Mouse (Mus musculus): Measurements from ENCODE around the gene Ptprg. TPM values are rescaled to one million over a fixed set of nuclear protein-coding genes. Genes with fewer than 3 reads are reported as not detected.
A peak's percentile ranks its signal among the peaks of the same experiment; 100 is the strongest.

Ptprg gene
- polyA plus RNA-seq, 1 experiment from 2014 or later, result 15.8 TPM

GRCm38 (mm10) chr14:11743726-11744125, 190.4 kb downstream of the Ptprg start:
- Histone ChIP-seq H3K4me1 (ENCODE audit: control insufficient read depth in 2 of 2, insufficient read depth in 2 of 2, low read length in 2 of 2) (no peaks in the 10 kb centered on the region), H3K4me3 (ENCODE audit: control insufficient read depth in 1 of 2, insufficient read depth in 1 of 2, low read depth in 1 of 2, low read length in 2 of 2) (no peak overlapping the region), H3K4me2 (ENCODE audit: low read length) (no peak overlapping the region), H3K9me3 (ENCODE audit: control insufficient read depth, low read length) (no peaks in the 10 kb centered on the region), H3K27me3 (ENCODE audit: control insufficient read depth, insufficient read depth, low read length) (no peaks in the 10 kb centered on the region), H3K9ac (ENCODE audit: low read length) (no peak overlapping the region), H3K27ac (replicated peaks in 1 of 2; ENCODE audit: control insufficient read depth in 1 of 2, insufficient read depth in 1 of 2, low read depth in 2 of 2, low read length in 2 of 2) (no peak overlapping the region), H3K36me3 (ENCODE audit: control insufficient read depth, insufficient read depth, low read length) (no peaks in the 10 kb centered on the region)
- ATAC-seq (ENCODE audit: insufficient number of reproducible peaks, insufficient read depth, low FRiP score, low read depth), result no peak
- 82% methylated on average over 1 of the region's 1 CpGs for WGBS

GRCm38 (mm10) chr14:11752678-11753077, 199.3 kb downstream of the Ptprg start:
- peaks cover 9 to 11% of the 10 kb centered on the region in 2 experiments; a peak in 3 of 4 replicates for H3K4me1 ChIP-seq (ENCODE audit: control insufficient read depth in 2 of 2, insufficient read depth in 2 of 2, low read length in 2 of 2)
- H3K9me3 ChIP-seq (ENCODE audit: control insufficient read depth, low read length), result no peaks in the 10 kb centered on the region
- H3K27me3 ChIP-seq (ENCODE audit: control insufficient read depth, insufficient read depth, low read length), result no peaks in the 10 kb centered on the region
- H3K36me3 ChIP-seq (ENCODE audit: control insufficient read depth, insufficient read depth, low read length), result no peaks in the 10 kb centered on the region
- H3K4me3 ChIP-seq (ENCODE audit: control insufficient read depth in 1 of 2, insufficient read depth in 1 of 2, low read depth in 1 of 2, low read length in 2 of 2), result no peak overlapping the region
- H3K27ac ChIP-seq (replicated peaks in 1 of 2; ENCODE audit: control insufficient read depth in 1 of 2, insufficient read depth in 1 of 2, low read depth in 2 of 2, low read length in 2 of 2), result no peak overlapping the region
- H3K9ac ChIP-seq (ENCODE audit: low read length), result no peak overlapping the region
- WGBS, result 74% methylated on average over 8 of the region's 8 CpGs
- no peak overlapping the region for H3K4me2 ChIP-seq (ENCODE audit: low read length)
- ATAC-seq (ENCODE audit: insufficient number of reproducible peaks, insufficient read depth, low FRiP score, low read depth), result no peak

GRCm38 (mm10) chr14:11754656-11755055, 201.3 kb downstream of the Ptprg start:
- Histone ChIP-seq H3K4me1 (ENCODE audit: control insufficient read depth in 2 of 2, insufficient read depth in 2 of 2, low read length in 2 of 2) (peaks cover 9 to 16% of the 10 kb centered on the region in 2 experiments; a peak in 3 of 4 replicates), H3K9ac (ENCODE audit: low read length) (no peak overlapping the region), H3K4me3 (ENCODE audit: control insufficient read depth in 1 of 2, insufficient read depth in 1 of 2, low read depth in 1 of 2, low read length in 2 of 2) (no peak overlapping the region), H3K27me3 (ENCODE audit: control insufficient read depth, insufficient read depth, low read length) (no peaks in the 10 kb centered on the region), H3K36me3 (ENCODE audit: control insufficient read depth, insufficient read depth, low read length) (no peaks in the 10 kb centered on the region), H3K4me2 (ENCODE audit: low read length) (no peak overlapping the region), H3K27ac (replicated peaks in 1 of 2; ENCODE audit: control insufficient read depth in 1 of 2, insufficient read depth in 1 of 2, low read depth in 2 of 2, low read length in 2 of 2) (no peak overlapping the region; a peak in 1 of 4 replicates), H3K9me3 (ENCODE audit: control insufficient read depth, low read length) (no peaks in the 10 kb centered on the region)
- 57% methylated on average over 4 of the region's 4 CpGs for WGBS
- ATAC-seq (ENCODE audit: insufficient number of reproducible peaks, insufficient read depth, low FRiP score, low read depth), result no peak

- no peaks in the 10 kb centered on the region for H3K27me3 ChIP-seq (ENCODE audit: control insufficient read depth, insufficient read depth, low read length)
- H3K9me3 ChIP-seq (ENCODE audit: control insufficient read depth, low read length), result no peaks in the 10 kb centered on the region
- WGBS, result 85% methylated on average over 6 of the region's 6 CpGs
- H3K4me2 ChIP-seq (ENCODE audit: low read length), result no peak overlapping the region
- no peak for ATAC-seq (ENCODE audit: insufficient number of reproducible peaks, insufficient read depth, low FRiP score, low read depth)
- H3K27ac ChIP-seq (replicated peaks in 1 of 2; ENCODE audit: control insufficient read depth in 1 of 2, insufficient read depth in 1 of 2, low read depth in 2 of 2, low read length in 2 of 2), result no peak overlapping the region
- no peaks in the 10 kb centered on the region for H3K36me3 ChIP-seq (ENCODE audit: control insufficient read depth, insufficient read depth, low read length)
- no peak overlapping the region for H3K9ac ChIP-seq (ENCODE audit: low read length)
- peaks cover 13 to 34% of the 10 kb centered on the region in 2 experiments for H3K4me1 ChIP-seq (ENCODE audit: control insufficient read depth in 2 of 2, insufficient read depth in 2 of 2, low read length in 2 of 2)
- H3K4me3 ChIP-seq (ENCODE audit: control insufficient read depth in 1 of 2, insufficient read depth in 1 of 2, low read depth in 1 of 2, low read length in 2 of 2), result no peak overlapping the region
Observed at GRCm38 (mm10) chr14:11758185-11758584, 204.9 kb downstream of the Ptprg start.

- no peaks in the 10 kb centered on the region for H3K9me3 ChIP-seq (ENCODE audit: control insufficient read depth, low read length)
- no peak overlapping the region for H3K4me2 ChIP-seq (ENCODE audit: low read length)
- ATAC-seq (ENCODE audit: insufficient number of reproducible peaks, insufficient read depth, low FRiP score, low read depth), result no peak
- no peaks in the 10 kb centered on the region for H3K36me3 ChIP-seq (ENCODE audit: control insufficient read depth, insufficient read depth, low read length)
- no peaks in the 10 kb centered on the region for H3K27me3 ChIP-seq (ENCODE audit: control insufficient read depth, insufficient read depth, low read length)
- no peak overlapping the region for H3K9ac ChIP-seq (ENCODE audit: low read length)
- 68% methylated on average over 1 of the region's 1 CpGs for WGBS
- H3K27ac ChIP-seq (replicated peaks in 1 of 2; ENCODE audit: control insufficient read depth in 1 of 2, insufficient read depth in 1 of 2, low read depth in 2 of 2, low read length in 2 of 2), result no peak overlapping the region
- H3K4me3 ChIP-seq (ENCODE audit: control insufficient read depth in 1 of 2, insufficient read depth in 1 of 2, low read depth in 1 of 2, low read length in 2 of 2), result no peak overlapping the region
- H3K4me1 ChIP-seq (ENCODE audit: control insufficient read depth in 2 of 2, insufficient read depth in 2 of 2, low read length in 2 of 2), result peaks cover 15 to 38% of the 10 kb centered on the region in 2 experiments
Observed at GRCm38 (mm10) chr14:11759356-11759755, 206.0 kb downstream of the Ptprg start.

GRCm38 (mm10) chr14:11762995-11763394, 209.7 kb downstream of the Ptprg start:
- Histone ChIP-seq H3K36me3 (ENCODE audit: control insufficient read depth, insufficient read depth, low read length) (no peaks in the 10 kb centered on the region), H3K27me3 (ENCODE audit: control insufficient read depth, insufficient read depth, low read length) (no peaks in the 10 kb centered on the region), H3K9me3 (ENCODE audit: control insufficient read depth, low read length) (no peaks in the 10 kb centered on the region), H3K9ac (ENCODE audit: low read length) (no peak overlapping the region), H3K4me3 (ENCODE audit: control insufficient read depth in 1 of 2, insufficient read depth in 1 of 2, low read depth in 1 of 2, low read length in 2 of 2) (no peak overlapping the region), H3K4me1 (ENCODE audit: control insufficient read depth in 2 of 2, insufficient read depth in 2 of 2, low read length in 2 of 2) (peaks cover 10 to 42% of the 10 kb centered on the region in 2 experiments), H3K27ac (replicated peaks in 1 of 2; ENCODE audit: control insufficient read depth in 1 of 2, insufficient read depth in 1 of 2, low read depth in 2 of 2, low read length in 2 of 2) (no peak overlapping the region), H3K4me2 (ENCODE audit: low read length) (no peak overlapping the region)
- no peak for ATAC-seq (ENCODE audit: insufficient number of reproducible peaks, insufficient read depth, low FRiP score, low read depth)
- 34% methylated on average over 7 of the region's 7 CpGs for WGBS

- H3K4me2 ChIP-seq (ENCODE audit: low read length), result no peak overlapping the region
- ATAC-seq (ENCODE audit: insufficient number of reproducible peaks, insufficient read depth, low FRiP score, low read depth), result no peak
- no peaks in the 10 kb centered on the region for H3K9me3 ChIP-seq (ENCODE audit: control insufficient read depth, low read length)
- H3K27me3 ChIP-seq (ENCODE audit: control insufficient read depth, insufficient read depth, low read length), result no peaks in the 10 kb centered on the region
- 61% methylated on average over 5 of the region's 5 CpGs for WGBS
- peaks cover 22 to 34% of the 10 kb centered on the region in 2 experiments for H3K4me1 ChIP-seq (ENCODE audit: control insufficient read depth in 2 of 2, insufficient read depth in 2 of 2, low read length in 2 of 2)
- no peak overlapping the region for H3K27ac ChIP-seq (replicated peaks in 1 of 2; ENCODE audit: control insufficient read depth in 1 of 2, insufficient read depth in 1 of 2, low read depth in 2 of 2, low read length in 2 of 2)
- H3K36me3 ChIP-seq (ENCODE audit: control insufficient read depth, insufficient read depth, low read length), result no peaks in the 10 kb centered on the region
- no peak overlapping the region for H3K4me3 ChIP-seq (ENCODE audit: control insufficient read depth in 1 of 2, insufficient read depth in 1 of 2, low read depth in 1 of 2, low read length in 2 of 2)
- H3K9ac ChIP-seq (ENCODE audit: low read length), result no peak overlapping the region
Observed at GRCm38 (mm10) chr14:11772736-11773135, 219.4 kb downstream of the Ptprg start.

GRCm38 (mm10) chr14:11774476-11775037, 221.2 kb downstream of the Ptprg start:
- Histone ChIP-seq H3K27ac (replicated peaks in 1 of 2; ENCODE audit: control insufficient read depth in 1 of 2, insufficient read depth in 1 of 2, low read depth in 2 of 2, low read length in 2 of 2) (peak overlapping the region; percentile 66 to 67), H3K9ac (ENCODE audit: low read length) (no peak overlapping the region; the same call in 1 of the 2 replicates), H3K27me3 (ENCODE audit: control insufficient read depth, insufficient read depth, low read length) (no peaks in the 10 kb centered on the region), H3K4me2 (ENCODE audit: low read length) (peak overlapping the region; percentile 34), H3K4me3 (ENCODE audit: control insufficient read depth in 1 of 2, insufficient read depth in 1 of 2, low read depth in 1 of 2, low read length in 2 of 2) (no peak overlapping the region), H3K36me3 (ENCODE audit: control insufficient read depth, insufficient read depth, low read length) (no peaks in the 10 kb centered on the region), H3K9me3 (ENCODE audit: control insufficient read depth, low read length) (no peaks in the 10 kb centered on the region), H3K4me1 (ENCODE audit: control insufficient read depth in 2 of 2, insufficient read depth in 2 of 2, low read length in 2 of 2) (peaks cover 22 to 41% of the 10 kb centered on the region in 2 experiments)
- 15% methylated on average over 4 of the region's 4 CpGs for WGBS
- no peak for ATAC-seq (ENCODE audit: insufficient number of reproducible peaks, insufficient read depth, low FRiP score, low read depth)
